15 mouse cellular contexts compared by ENCODE assay signal in genomic region chr8:127183533-127183932, GRCm38 (mm10).
A peak's percentile ranks its signal among the peaks of the same experiment; 100 is the strongest.
DNase-seq lines count a peak whose midpoint lies in the region; ATAC-seq and TF ChIP-seq lines count a peak whose summit lies in the region.
"Had no signal": no experiment of that assay in that cellular context is flagged by ENCODE, and none has a peak within 500 bp of the region (broad histone marks: within the 10 kb centered on the region; RNA-seq: fewer than 3 reads in every experiment).

No protein-coding gene starts in this region.

- no peaks in the 10 kb centered on the region for H3K36me3 ChIP-seq in heart, embryonic 10.5 days
- no peaks in the 10 kb centered on the region for H3K36me3 ChIP-seq in heart, embryonic 11.5 days (ENCODE audit: control insufficient read depth, insufficient read depth, low read length)
- no peaks in the 10 kb centered on the region for H3K36me3 ChIP-seq in kidney, embryonic 14.5 days (ENCODE audit: control insufficient read depth, insufficient read depth, low read length)
- H3K36me3 ChIP-seq in kidney, adult 2 months (ENCODE audit: control insufficient read depth, insufficient read depth, low read length): no peaks in the 10 kb centered on the region
- H3K36me3 ChIP-seq: forebrain, embryonic 12.5 days; neural tube, embryonic 12.5 days had no signal

- DNase-seq in heart, embryonic 10.5 days (ENCODE audit: low spot score): no peak
- DNase-seq in kidney, adult 2 months: no peak
- DNase-seq in retina, embryonic 14.5 days (ENCODE audit: low spot score): peak; percentile 1
- no peak for DNase-seq in retina, postnatal 1 day
- DNase-seq in spleen, adult 18-20 months: no peak
- DNase-seq in urinary bladder, postnatal 25 days (ENCODE audit: low spot score): no peak
- DNase-seq: adrenal gland, postnatal 10 days; cerebellum, postnatal 14 days; gastrocnemius, postnatal 14 days; layer of hippocampus, postnatal 36 days had no signal

- no peak for TF ChIP-seq CTCF in kidney, adult 2 months (conservative IDR thresholded peaks at IDR 0.05; ENCODE audit: insufficient read depth, insufficient read length, low read depth, low read length)

- no peak for ATAC-seq in heart, embryonic 11.5 days (replicated peaks; ENCODE audit: insufficient number of reproducible peaks, low FRiP score, low TSS enrichment)
- ATAC-seq in kidney, embryonic 14.5 days (ENCODE audit: low FRiP score, low TSS enrichment): no peak

- no peak overlapping the region for H3K4me2 ChIP-seq in heart, embryonic 11.5 days
- no peak overlapping the region for H3K4me2 ChIP-seq in kidney, embryonic 14.5 days (replicated peaks; ENCODE audit: low read depth, low read length)
- H3K4me2 ChIP-seq: forebrain, embryonic 12.5 days; midbrain, embryonic 11.5 days; neural tube, embryonic 12.5 days had no signal

- no peak overlapping the region for H3K4me3 ChIP-seq in heart, embryonic 10.5 days
- H3K4me3 ChIP-seq in heart, embryonic 11.5 days (ENCODE audit: low read depth, low read length): no peak overlapping the region
- no peak overlapping the region for H3K4me3 ChIP-seq in kidney, embryonic 14.5 days (ENCODE audit: low read length)
- H3K4me3 ChIP-seq in kidney, adult 2 months (ENCODE audit: insufficient read depth, low read depth, low read length): no peak overlapping the region
- H3K4me3 ChIP-seq: forebrain, embryonic 12.5 days; neural tube, embryonic 12.5 days had no signal

- H3K27me3 ChIP-seq in heart, embryonic 10.5 days (ENCODE audit: insufficient read depth, poor library complexity, severe bottlenecking): no peaks in the 10 kb centered on the region
- no peaks in the 10 kb centered on the region for H3K27me3 ChIP-seq in heart, embryonic 11.5 days (ENCODE audit: control insufficient read depth, insufficient read depth, low read length)
- H3K27me3 ChIP-seq in kidney, embryonic 14.5 days (ENCODE audit: control insufficient read depth, insufficient read depth, low read length): no peaks in the 10 kb centered on the region
- H3K27me3 ChIP-seq in kidney, adult 2 months (replicated peaks; ENCODE audit: control insufficient read depth, insufficient read depth, low read length): no peaks in the 10 kb centered on the region
- H3K27me3 ChIP-seq: forebrain, embryonic 12.5 days; neural tube, embryonic 12.5 days had no signal

- TF ChIP-seq POLR2A in kidney, adult 2 months (IDR thresholded peaks at IDR 0.05; ENCODE audit: low read depth, low read length): no peak

- 78% methylated on average over 2 of the region's 2 CpGs for WGBS in heart, embryonic 10.5 days
- WGBS in heart, embryonic 11.5 days (ENCODE audit: insufficient replicate concordance): 55% methylated on average over 2 of the region's 2 CpGs
- WGBS in kidney, embryonic 14.5 days: 66% methylated on average over 2 of the region's 2 CpGs
- 43% methylated on average over 2 of the region's 2 CpGs for WGBS in kidney, adult 2 months

- H3K4me1 ChIP-seq in heart, embryonic 10.5 days: peaks cover 51% of the 10 kb centered on the region
- peaks cover 35% of the 10 kb centered on the region for H3K4me1 ChIP-seq in heart, embryonic 11.5 days (ENCODE audit: control insufficient read depth, insufficient read depth, low read length)
- peaks cover 22% of the 10 kb centered on the region for H3K4me1 ChIP-seq in kidney, embryonic 14.5 days (ENCODE audit: control insufficient read depth, insufficient read depth, low read length)
- H3K4me1 ChIP-seq in kidney, adult 2 months (ENCODE audit: control insufficient read depth, insufficient read depth, low read length): peaks cover 22% of the 10 kb centered on the region

- no peaks in the 10 kb centered on the region for H3K9me3 ChIP-seq in heart, embryonic 10.5 days
- H3K9me3 ChIP-seq in heart, embryonic 11.5 days (replicated peaks; ENCODE audit: control insufficient read depth, low read length): no peaks in the 10 kb centered on the region
- no peaks in the 10 kb centered on the region for H3K9me3 ChIP-seq in kidney, embryonic 14.5 days (ENCODE audit: control insufficient read depth, low read length)
- H3K9me3 ChIP-seq: forebrain, embryonic 12.5 days; neural tube, embryonic 12.5 days had no signal

- H3K27ac ChIP-seq in heart, embryonic 10.5 days: 0 out of 2 replicates have a peak overlapping the region, but pooled peaks have one; percentile 42
- no peak overlapping the region; the same call in 1 of the 2 replicates for H3K27ac ChIP-seq in heart, embryonic 11.5 days (ENCODE audit: low read depth, low read length)
- 0 out of 2 replicates have a peak overlapping the region, but pooled peaks have one; percentile 57 for H3K27ac ChIP-seq in kidney, embryonic 14.5 days (ENCODE audit: low read depth, low read length)
- H3K27ac ChIP-seq in kidney, adult 2 months (ENCODE audit: insufficient read depth, low read depth, low read length): no peak overlapping the region
- H3K27ac ChIP-seq: forebrain, embryonic 12.5 days; neural tube, embryonic 12.5 days had no signal

- H3K9ac ChIP-seq in heart, embryonic 11.5 days (ENCODE audit: low read depth, low read length): no peak overlapping the region
- H3K9ac ChIP-seq in kidney, embryonic 14.5 days (ENCODE audit: low read depth, low read length): no peak overlapping the region
- H3K9ac ChIP-seq: forebrain, embryonic 12.5 days; neural tube, embryonic 12.5 days had no signal

Comparison
In these comparisons a context has a peak if more than half of its experiments do, and no peak if none do; other contexts are left out.
1. H3K27ac ChIP-seq: peak in heart, embryonic 10.5 days (single experiment) and kidney, embryonic 14.5 days (single experiment); none in heart, embryonic 11.5 days (single experiment) and kidney, adult 2 months (single experiment).